Mouse (Mus musculus): ENCODE data around the gene Gm4567. TPM values are rescaled to one million over a fixed set of nuclear protein-coding genes. Genes with fewer than 3 reads are reported as not detected.
"Not testable (repeated sequence)": the region's sequence is repeated elsewhere in the genome, so short reads cannot be mapped to it uniquely, and the experiment has no call there.

Gm4567 gene
- not detected in 2 replicates for polyA plus RNA-seq (2015; fragmentation: Nextera tagmentation; extraction: Ambion mirVana)

GRCm38 (mm10) chr7:22719610-22720009, at the start of gene Gm4567:
Gene Gm4567, minus strand, starts transcription at chr7:22719710.
- H3K4me1 ChIP-seq; ATAC-seq (ENCODE audit: insufficient number of reproducible peaks, low FRiP score, low TSS enrichment, low read depth); H3K4me3 ChIP-seq; H3K36me3 ChIP-seq; H3K27ac ChIP-seq; H3K9me3 ChIP-seq; H3K4me2 ChIP-seq; H3K9ac ChIP-seq; H3K27me3 ChIP-seq: not testable (repeated sequence)
- WGBS: no CpG with 5 or more reads among the region's 1 CpGs

GRCm38 (mm10) chr7:22761397-22761796, 41.9 kb upstream of the Gm4567 start, which contains the start of gene Vmn1r157:
Gene Vmn1r157, plus strand, starts transcription at chr7:22761697.
- H3K9ac ChIP-seq; H3K4me3 ChIP-seq; H3K9me3 ChIP-seq; ATAC-seq (ENCODE audit: insufficient number of reproducible peaks, low FRiP score, low TSS enrichment, low read depth); H3K4me1 ChIP-seq; H3K4me2 ChIP-seq; H3K27ac ChIP-seq; H3K27me3 ChIP-seq; H3K36me3 ChIP-seq: not testable (repeated sequence)
- 31% methylated on average over 2 of the region's 3 CpGs for WGBS

DNA sequence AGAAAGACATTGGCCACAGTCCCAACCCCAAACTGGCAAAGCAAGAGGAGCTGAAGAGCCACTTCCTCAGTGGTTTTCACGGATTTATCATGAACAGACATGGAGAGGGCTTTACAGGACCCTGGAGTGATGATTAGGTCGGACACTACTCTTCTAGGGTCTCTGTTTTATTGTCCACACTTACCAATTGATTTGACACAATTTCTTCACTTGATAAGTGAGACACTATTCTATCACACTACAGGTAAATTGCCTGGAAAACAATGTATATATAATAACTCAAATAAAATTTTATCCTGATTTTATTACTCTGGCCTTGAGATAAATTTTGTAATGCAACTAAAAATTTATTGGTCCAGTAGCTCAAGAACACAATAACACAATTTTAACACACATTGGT, 27.3 kb downstream of the Gm4567 start, which contains the start of gene Gm8693:
TSS of gene Gm8693 (minus strand) at position 101 of the 400 bp plus-strand sequence.
- not testable (repeated sequence) for H3K27ac ChIP-seq; H3K9ac ChIP-seq; H3K9me3 ChIP-seq; ATAC-seq (ENCODE audit: insufficient number of reproducible peaks, low FRiP score, low TSS enrichment, low read depth); H3K4me2 ChIP-seq; H3K36me3 ChIP-seq; H3K4me3 ChIP-seq; H3K4me1 ChIP-seq; H3K27me3 ChIP-seq
- WGBS: no CpG with 5 or more reads among the region's 2 CpGs

Other genes starting within 250 kb of the Gm4567 start
- not detected in 2 replicates for gene Vmn1r151, start 220.0 kb downstream of the Gm4567 start, polyA plus RNA-seq (2015; fragmentation: Nextera tagmentation; extraction: Ambion mirVana)
- gene Vmn1r152, start 196.7 kb downstream of the Gm4567 start, polyA plus RNA-seq (2015; fragmentation: Nextera tagmentation; extraction: Ambion mirVana): not detected in 2 replicates
- gene Gm8677, start 184.8 kb downstream of the Gm4567 start, polyA plus RNA-seq (2015; fragmentation: Nextera tagmentation; extraction: Ambion mirVana): not detected in 2 replicates
- not detected in 2 replicates for gene Gm4201, start 154.4 kb downstream of the Gm4567 start, polyA plus RNA-seq (2015; fragmentation: Nextera tagmentation; extraction: Ambion mirVana)
- not detected in 2 replicates for gene Gm4565, start 131.6 kb downstream of the Gm4567 start, polyA plus RNA-seq (2015; fragmentation: Nextera tagmentation; extraction: Ambion mirVana)
- not detected in 2 replicates for gene Vmn1r155, start 61.7 kb downstream of the Gm4567 start, polyA plus RNA-seq (2015; fragmentation: Nextera tagmentation; extraction: Ambion mirVana)
- gene Gm8693, start 27.4 kb downstream of the Gm4567 start, polyA plus RNA-seq (2015; fragmentation: Nextera tagmentation; extraction: Ambion mirVana): not detected in 2 replicates
- gene Vmn1r157, start 42.0 kb upstream of the Gm4567 start, polyA plus RNA-seq (2015; fragmentation: Nextera tagmentation; extraction: Ambion mirVana): not detected in 2 replicates
- not detected in 2 replicates for gene Vmn1r158, start 71.1 kb upstream of the Gm4567 start, polyA plus RNA-seq (2015; fragmentation: Nextera tagmentation; extraction: Ambion mirVana)
- gene Vmn1r159, start 123.9 kb upstream of the Gm4567 start, polyA plus RNA-seq (2015; fragmentation: Nextera tagmentation; extraction: Ambion mirVana): not detected in 2 replicates
- not detected in 2 replicates for gene Vmn1r160, start 151.5 kb upstream of the Gm4567 start, polyA plus RNA-seq (2015; fragmentation: Nextera tagmentation; extraction: Ambion mirVana)

Data from limb, embryonic 15.5 days (tissue).